Mouse (Mus musculus) CH12.LX (cell line): ENCODE measurements around the gene Nsd1. TPM values are rescaled to one million over a fixed set of nuclear protein-coding genes. Genes with fewer than 3 reads are reported as not detected.

Experiments used
- DNase-seq: peaks from one replicate; pipeline ENCODE4 v3.0.0-alpha.2; 2013; ENCODE audit errors: extremely low read depth
- H3K27ac ChIP-seq: 2 replicates; pipeline ENCODE4 v1.5.1; 2012; ENCODE audit warnings: low read depth, mild to moderate bottlenecking, control low read depth, moderate library complexity; ENCODE audit not compliant: insufficient read depth
- H3K27me3 ChIP-seq: replicated peaks from 2 replicates; pipeline ENCODE3; 2012; ENCODE audit warnings: inconsistent platforms
- H3K36me3 ChIP-seq, 2 experiments: replicated peaks in 1 of 2; 2 replicates each; pipeline versions ENCODE3 to v1.6.1; 2012; ENCODE audit warnings: inconsistent platforms in 1 of 2, low read length in 1 of 2, mild to moderate bottlenecking in 1 of 2, mixed read lengths in 1 of 2, moderate library complexity in 1 of 2; ENCODE audit not compliant: control insufficient read depth in 1 of 2, insufficient read depth in 1 of 2
- H3K4me1 ChIP-seq, 2 experiments: 2 replicates each; pipeline ENCODE4 v1.6.1; 2012; ENCODE audit warnings: inconsistent platforms in 1 of 2, moderate library complexity in 1 of 2; ENCODE audit not compliant: insufficient read depth in 2 of 2, control insufficient read depth in 1 of 2
- H3K4me2 ChIP-seq: 2 replicates; pipeline ENCODE4 v1.6.1; 2012; ENCODE audit warnings: low read depth, mild to moderate bottlenecking, control low read depth; ENCODE audit not compliant: poor library complexity, insufficient read depth, severe bottlenecking
- H3K4me3 ChIP-seq, 3 experiments: fragments of 150-350 bp in 1 of 3; sonication (generic) in 1 of 3; replicated peaks in 1 of 3; 2 replicates each; pipeline versions ENCODE3 to v1.5.1; 2011 to 2012; ENCODE audit warnings: low read depth in 2 of 3, low read length in 2 of 3, mild to moderate bottlenecking in 2 of 3, moderate library complexity in 2 of 3, control low read depth in 1 of 3, improper control_type of control experiment in 1 of 3, inconsistent platforms in 1 of 3, mixed read lengths in 1 of 3; ENCODE audit not compliant: poor library complexity in 1 of 3
- H3K79me2 ChIP-seq: replicated peaks from 2 replicates; pipeline ENCODE4 v1.6.1; 2012; ENCODE audit warnings: mild to moderate bottlenecking, moderate library complexity; ENCODE audit not compliant: control insufficient read depth, poor library complexity, insufficient read depth, severe bottlenecking; ENCODE audit errors: extremely low read depth
- H3K9ac ChIP-seq: 2 replicates; pipeline ENCODE4 v1.6.1; 2012; ENCODE audit warnings: low read depth, mild to moderate bottlenecking, control low read depth, moderate library complexity; ENCODE audit not compliant: insufficient read depth
- H3K9me3 ChIP-seq: replicated peaks from 2 replicates; pipeline ENCODE3; 2012; ENCODE audit warnings: low read length, inconsistent platforms, mixed read lengths
- BHLHE40 ChIP-seq: IDR thresholded peaks from 2 replicates; pipeline ENCODE4 v1.6.1; 2011; ENCODE audit warnings: mild to moderate bottlenecking, low read depth, low read length, improper control_type of control experiment
- CHD1 ChIP-seq: IDR thresholded peaks from 2 replicates; pipeline ENCODE4 v1.6.1; 2012; ENCODE audit warnings: low read depth, low read length, improper control_type of control experiment, inconsistent platforms
- CHD2 ChIP-seq: IDR thresholded peaks from 2 replicates; pipeline ENCODE4 v1.6.1; 2011; ENCODE audit warnings: low read length, improper control_type of control experiment
- CTCF ChIP-seq, 2 experiments: IDR thresholded peaks in 1 of 2; conservative IDR thresholded peaks in 1 of 2; 2 replicates each; pipeline ENCODE4 v1.5.1; 2011 to 2012; ENCODE audit warnings: low read depth in 2 of 2, low read length in 2 of 2, improper control_type of control experiment in 1 of 2, inconsistent platforms in 1 of 2, mild to moderate bottlenecking in 1 of 2, moderate library complexity in 1 of 2
- E2F4 ChIP-seq: IDR thresholded peaks from 2 replicates; pipeline ENCODE4 v1.6.1; 2011; ENCODE audit warnings: low read depth, low read length, improper control_type of control experiment; ENCODE audit not compliant: insufficient replicate concordance
- ELF1 ChIP-seq: IDR thresholded peaks from 2 replicates; pipeline ENCODE4 v1.6.1; 2014; ENCODE audit warnings: low read depth, mild to moderate bottlenecking, inconsistent platforms, low read length, improper control_type of control experiment
- EP300 ChIP-seq: IDR thresholded peaks from 2 replicates; pipeline ENCODE4 v1.6.1; 2011; ENCODE audit warnings: low read length, improper control_type of control experiment
- ETS1 ChIP-seq: conservative IDR thresholded peaks from 2 replicates; pipeline ENCODE4 v1.6.1; 2012; ENCODE audit warnings: low read depth, mild to moderate bottlenecking, inconsistent platforms, low read length, improper control_type of control experiment, moderate library complexity
- GABPA ChIP-seq: IDR thresholded peaks from 2 replicates; pipeline ENCODE4 v1.6.1; 2012; ENCODE audit warnings: low read depth, low read length, improper control_type of control experiment, inconsistent platforms; ENCODE audit not compliant: insufficient replicate concordance
- HCFC1 ChIP-seq: IDR thresholded peaks from 2 replicates; pipeline ENCODE4 v1.6.1; 2012; ENCODE audit warnings: low read depth, mild to moderate bottlenecking, inconsistent platforms, low read length, improper control_type of control experiment
- IRF4 ChIP-seq: IDR thresholded peaks from 2 replicates; pipeline ENCODE4 v1.6.1; 2014; ENCODE audit warnings: low read depth, mild to moderate bottlenecking, inconsistent platforms, low read length, improper control_type of control experiment
- JUN ChIP-seq: IDR thresholded peaks from 2 replicates; pipeline ENCODE4 v1.6.1; 2011; ENCODE audit warnings: low read depth, mild to moderate bottlenecking, low read length, improper control_type of control experiment, moderate library complexity; ENCODE audit not compliant: insufficient read depth
- JUND ChIP-seq: conservative IDR thresholded peaks from 2 replicates; pipeline ENCODE4 v1.6.1; 2011; ENCODE audit warnings: low read depth, low read length, improper control_type of control experiment
- KAT2A ChIP-seq: IDR thresholded peaks from 2 replicates; pipeline ENCODE4 v1.6.1; 2012; ENCODE audit warnings: low read length, improper control_type of control experiment, inconsistent platforms; ENCODE audit not compliant: insufficient replicate concordance
- MAFK ChIP-seq: IDR thresholded peaks from 2 replicates; pipeline ENCODE4 v1.6.1; 2011; ENCODE audit warnings: low read length, improper control_type of control experiment; ENCODE audit not compliant: insufficient replicate concordance
- MAX ChIP-seq: IDR thresholded peaks from 2 replicates; pipeline ENCODE4 v1.6.1; 2011; ENCODE audit warnings: low read length, improper control_type of control experiment
- MAZ ChIP-seq: IDR thresholded peaks from 2 replicates; pipeline ENCODE4 v1.6.1; 2012; ENCODE audit warnings: low read depth, mild to moderate bottlenecking, inconsistent platforms, low read length, improper control_type of control experiment, moderate library complexity
- MEF2A ChIP-seq: IDR thresholded peaks from 2 replicates; pipeline ENCODE4 v1.6.1; 2014; ENCODE audit warnings: low read depth, mild to moderate bottlenecking, inconsistent platforms, low read length, improper control_type of control experiment, borderline replicate concordance
- MXI1 ChIP-seq: IDR thresholded peaks from 2 replicates; pipeline ENCODE4 v1.6.1; 2011; ENCODE audit warnings: mild to moderate bottlenecking, low read depth, low read length, improper control_type of control experiment
- MYC ChIP-seq: IDR thresholded peaks from 2 replicates; pipeline ENCODE4 v1.6.1; 2011; ENCODE audit warnings: low read depth, mild to moderate bottlenecking, improper control_type of control experiment, low read length
- NELFE ChIP-seq: IDR thresholded peaks from 2 replicates; pipeline ENCODE4 v1.6.1; 2011; ENCODE audit warnings: low read depth, low read length, improper control_type of control experiment
- NRF1 ChIP-seq: IDR thresholded peaks from 2 replicates; pipeline ENCODE4 v1.6.1; 2014; ENCODE audit warnings: low read depth, mild to moderate bottlenecking, inconsistent platforms, low read length, improper control_type of control experiment, moderate library complexity
- PAX5 ChIP-seq: IDR thresholded peaks from 2 replicates; pipeline ENCODE4 v1.6.1; 2012; ENCODE audit warnings: low read length, inconsistent platforms, mixed read lengths
- POLR2A ChIP-seq: IDR thresholded peaks from 2 replicates; pipeline ENCODE4 v1.6.1; 2011; ENCODE audit warnings: low read depth, mild to moderate bottlenecking, improper control_type of control experiment, low read length
- POLR2AphosphoS2 ChIP-seq: IDR thresholded peaks from 2 replicates; pipeline ENCODE4 v1.6.1; 2011; ENCODE audit warnings: low read depth, low read length, improper control_type of control experiment
- RAD21 ChIP-seq: IDR thresholded peaks from 2 replicates; pipeline ENCODE4 v1.6.1; 2011; ENCODE audit warnings: low read depth, mild to moderate bottlenecking, low read length, improper control_type of control experiment, moderate library complexity
- RCOR1 ChIP-seq: conservative IDR thresholded peaks from 2 replicates; pipeline ENCODE4 v1.6.1; 2012; ENCODE audit warnings: low read depth, mild to moderate bottlenecking, inconsistent platforms, low read length, improper control_type of control experiment
- SIN3A ChIP-seq: IDR thresholded peaks from 2 replicates; pipeline ENCODE4 v1.6.1; 2012; ENCODE audit warnings: low read length, improper control_type of control experiment, inconsistent platforms
- SMC3 ChIP-seq: IDR thresholded peaks from 2 replicates; pipeline ENCODE4 v1.6.1; 2011; ENCODE audit warnings: low read depth, low read length, improper control_type of control experiment
- TBP ChIP-seq: conservative IDR thresholded peaks from 2 replicates; pipeline ENCODE4 v1.6.1; 2011; ENCODE audit warnings: low read depth, low read length, improper control_type of control experiment
- TCF12 ChIP-seq: IDR thresholded peaks from 2 replicates; pipeline ENCODE4 v1.6.1; 2014; ENCODE audit warnings: low read depth, mild to moderate bottlenecking, inconsistent platforms, low read length, improper control_type of control experiment
- UBTF ChIP-seq: IDR thresholded peaks from 2 replicates; pipeline ENCODE4 v1.6.1; 2012; ENCODE audit warnings: low read depth, mild to moderate bottlenecking, inconsistent platforms, low read length, improper control_type of control experiment, moderate library complexity
- USF1 ChIP-seq: IDR thresholded peaks from 2 replicates; pipeline ENCODE4 v1.6.1; 2014; ENCODE audit warnings: low read depth, mild to moderate bottlenecking, inconsistent platforms, low read length, improper control_type of control experiment
- USF2 ChIP-seq: conservative IDR thresholded peaks from 2 replicates; pipeline ENCODE4 v1.6.1; 2011; ENCODE audit warnings: low read depth, low read length, improper control_type of control experiment
- ZC3H11A ChIP-seq: IDR thresholded peaks from 2 replicates; pipeline ENCODE4 v1.6.1; 2012; ENCODE audit warnings: low read depth, mild to moderate bottlenecking, inconsistent platforms, low read length, improper control_type of control experiment
- ZKSCAN1 ChIP-seq: IDR thresholded peaks from 2 replicates; pipeline ENCODE4 v1.6.1; 2012; ENCODE audit warnings: low read depth, inconsistent platforms, low read length, improper control_type of control experiment, borderline replicate concordance
- ZMIZ1 ChIP-seq: IDR thresholded peaks from 2 replicates; pipeline ENCODE4 v1.6.1; 2012; ENCODE audit warnings: low read depth, mild to moderate bottlenecking, inconsistent platforms, low read length, improper control_type of control experiment
- ZNF384 ChIP-seq: IDR thresholded peaks from 2 replicates; pipeline ENCODE4 v1.6.1; 2012; ENCODE audit warnings: low read depth, low read length, improper control_type of control experiment, inconsistent platforms
- dilution Hi-C: fragments of 300-500 bp; cut with MboI; formaldehyde crosslinking; loops from 2 replicates; pipeline ENCODE4 v1.14.3; 2020; ENCODE audit warnings: low sequenced_read_pairs; ENCODE audit not compliant: extremely low pct_unique_long_range_greater_than_20kb, extremely low pct_ligation_motif_present
- in situ Hi-C: fragments of 300-500 bp; cut with MboI; formaldehyde crosslinking; loops from 3 replicates; pipeline ENCODE4 v1.14.3; 2019; ENCODE audit warnings: low sequenced_read_pairs, low pct_ligation_motif_present, low pct_unique_long_range_greater_than_20kb, mixed read lengths
- polyA plus RNA-seq: library from polyadenylated mRNA; unstranded; fragments of >175 nt; gene quantifications from 2 replicates; pipeline ENCODE4 v1.2.1, GENCODE M21; 2012; ENCODE audit warnings: low read depth; ENCODE audit not compliant: insufficient read length
- total RNA-seq, 2 experiments: library from RNA; depleted of rRNA; stranded (reverse); fragments of 300-350 nt in 1 of 2; fragments of >200 nt in 1 of 2; gene quantifications; 2 replicates each; pipeline ENCODE4 v1.2.3; 2012 to 2014

Nsd1 gene
- total and polyA plus RNA-seq, 3 experiments = 11.8 to 13.8 (median 12.6) TPM

DNA sequence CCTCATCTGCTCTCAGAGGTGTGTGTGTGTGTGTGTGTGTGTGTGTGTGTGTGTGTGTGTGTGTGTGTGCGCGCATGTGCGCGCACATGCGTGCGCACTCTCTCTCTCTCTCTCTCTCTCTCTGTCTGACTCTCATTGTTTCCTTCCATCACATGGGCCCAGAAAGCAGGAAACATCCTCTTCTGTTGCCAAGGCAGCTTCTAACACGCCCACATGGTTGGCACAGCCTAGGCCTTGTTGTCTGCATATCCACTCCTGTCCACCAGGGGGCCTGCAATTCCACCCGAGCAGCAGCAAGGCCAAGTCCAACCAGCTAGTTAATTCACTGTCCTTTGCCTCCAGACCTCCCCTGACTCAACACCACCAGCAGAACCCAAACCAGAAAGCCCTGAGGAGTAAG lies 118.1 kb downstream of the Nsd1 start:
- TF ChIP-seq MAX (peak; percentile 89), POLR2A (no peak), USF2 (no peak; the same call in 1 of the 2 replicates), PAX5 (no peak), RAD21 (peak; percentile 59), USF1 (no peak; the same call in 1 of the 2 replicates), E2F4 (no peak), ZKSCAN1 (no peak), NRF1 (peak; percentile 77), CTCF (conservative IDR thresholded peaks at IDR 0.05 in 1 of 2, IDR thresholded peaks at IDR 0.05 in 1 of 2; ENCODE audit: low read depth in 2 of 2, low read length in 2 of 2) (peak; percentile 88 to 89), SIN3A (peak; percentile 93), BHLHE40 (peak; percentile 72), MXI1 (peak; percentile 92), JUND (peak; percentile 64), MAZ (no peak), MYC (peak; percentile 90), JUN (no peak), POLR2AphosphoS2 (no peak), ZNF384 (no peak), MEF2A (no peak), CHD2 (0 out of 2 replicates have a peak, but pooled peaks have one; percentile 4), RCOR1 (no peak), ZC3H11A (no peak), HCFC1 (no peak; the same call in 1 of the 2 replicates), EP300 (no peak), IRF4 (0 out of 2 replicates have a peak, but pooled peaks have one; percentile 17), TBP (no peak), MAFK (no peak), NELFE (no peak), ZMIZ1 (0 out of 2 replicates have a peak, but pooled peaks have one; percentile 27), GABPA (no peak), UBTF (no peak), ELF1 (peak; percentile 62), CHD1 (no peak), SMC3 (peak; percentile 62), KAT2A (no peak), ETS1 (peak; percentile 46), TCF12 (no peak)
- TF ChIP-seq, all 38 proteins: peak for 15
- Histone ChIP-seq H3K4me3 (no peak overlapping the region), H3K27me3 (no peaks in the 10 kb centered on the region), H3K9me3 (no peaks in the 10 kb centered on the region), H3K9ac (no peak overlapping the region), H3K79me2 (peaks cover 15% of the 10 kb centered on the region), H3K4me2 (no peak overlapping the region), H3K4me1 (peaks cover 27 to 48% of the 10 kb centered on the region in 2 experiments), H3K27ac (no peak overlapping the region; the same call in 1 of the 2 replicates), H3K36me3 (peaks cover 29 to 36% of the 10 kb centered on the region in 2 experiments)
- dilution Hi-C loops = no loop called here
- in situ Hi-C loops = no loop called here
- DNase-seq = peak; percentile 94
